Mouse (Mus musculus) layer of hippocampus, adult 18-20 months (tissue): ENCODE measurements at regions not wholly inside any gene's neighbourhood (a gene's known extent, or its start where the extent isn't known, plus 50 kb on each side); places are given as distances from the start of the nearest gene placed in this dataset.

Source experiments
- DNase-seq, 2 experiments: peaks; one replicate each; pipeline ENCODE4 v3.0.0; 2022; ENCODE audit warnings: low spot score in 2 of 2

DNA sequence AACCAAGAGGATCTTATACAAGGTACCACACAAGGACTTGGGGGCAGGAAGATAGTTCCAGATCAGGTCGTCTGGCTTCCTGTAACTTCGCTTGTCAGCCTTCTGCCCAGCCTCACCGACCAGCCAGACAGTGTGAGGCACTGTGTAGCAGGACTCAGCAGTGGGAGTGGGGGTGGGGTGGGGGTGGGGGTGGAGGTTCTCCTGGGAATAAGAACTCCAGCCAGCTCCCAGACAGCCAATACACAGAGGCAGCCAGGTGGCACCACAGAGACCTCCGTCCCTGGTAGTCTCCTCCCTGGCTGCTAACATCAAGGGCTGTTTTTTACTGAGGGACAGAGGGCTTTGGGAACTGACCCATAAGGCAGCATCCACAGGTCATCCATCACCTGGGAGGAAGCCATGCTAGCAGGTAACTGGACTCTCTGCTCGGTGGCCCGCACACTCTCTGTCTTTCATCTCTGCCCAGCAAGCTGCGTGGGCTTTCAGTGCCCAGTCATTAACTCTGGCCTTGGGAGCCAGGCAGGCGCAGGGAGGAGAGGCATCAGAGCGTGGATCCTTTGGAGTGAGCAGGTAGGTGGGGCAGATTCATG lies 60.3 kb upstream of the Wnt4 start:
- no peak for DNase-seq

DNA sequence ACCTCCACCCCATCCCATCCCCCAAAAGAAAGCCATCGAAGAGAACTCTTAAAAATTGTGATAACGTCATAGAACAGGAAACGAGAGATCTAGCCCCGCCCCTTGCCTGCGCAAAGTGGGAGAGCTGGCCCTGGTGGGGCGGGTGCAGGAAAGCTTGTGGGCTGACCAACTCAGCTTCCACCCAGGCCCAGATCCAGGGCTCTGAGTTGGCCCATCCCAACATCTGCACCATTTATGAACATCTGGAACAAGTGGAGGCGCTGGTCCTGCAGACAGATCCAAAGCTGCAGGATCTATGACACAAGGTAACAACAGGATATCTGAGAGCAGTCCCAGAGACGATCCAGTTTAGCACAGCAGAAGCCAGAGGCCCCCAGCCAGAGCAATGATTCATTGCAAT lies 62.7 kb upstream of the Wnt4 start:
- DNase-seq, result no peak

DNA sequence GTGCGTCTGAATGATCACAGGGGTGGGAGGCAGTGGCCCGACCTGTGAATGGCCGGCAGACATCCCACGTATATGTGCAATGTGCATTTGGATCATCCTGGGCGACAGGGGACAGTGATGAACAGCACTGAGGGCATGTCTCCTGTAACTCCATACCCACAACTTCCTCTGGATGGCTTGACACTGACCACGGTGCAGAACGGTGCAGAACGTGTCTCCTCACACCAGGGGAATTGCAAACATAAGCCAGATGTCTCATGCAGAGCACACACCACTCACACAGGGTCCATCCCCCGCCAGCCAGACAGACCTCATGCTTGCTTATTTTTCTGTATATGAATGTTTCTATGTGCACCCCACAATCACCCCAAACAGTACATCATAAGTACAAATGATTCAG lies 64.4 kb upstream of the Wnt4 start:
- DNase-seq, result no peak

DNA sequence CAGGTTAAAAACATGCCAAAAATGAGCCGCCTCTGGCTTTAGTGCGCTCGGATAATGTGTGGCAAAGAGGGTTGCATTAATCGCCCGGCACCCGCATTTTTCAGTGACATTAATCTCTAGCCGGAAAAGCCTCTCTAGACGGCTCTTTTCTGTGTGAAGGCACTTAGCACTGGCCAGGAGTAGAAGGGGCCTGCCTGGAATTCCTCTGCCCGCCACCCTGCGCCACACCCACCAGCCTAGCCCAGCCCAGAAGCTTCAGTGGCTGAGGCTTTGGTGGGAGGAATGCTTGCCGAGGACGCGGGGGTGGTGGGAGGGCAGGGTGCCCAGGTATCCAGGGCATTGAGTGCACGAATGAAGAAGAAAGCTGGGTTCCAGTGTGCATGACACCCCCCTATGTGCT lies 65.2 kb upstream of the Wnt4 start:
- no peak for DNase-seq

DNA sequence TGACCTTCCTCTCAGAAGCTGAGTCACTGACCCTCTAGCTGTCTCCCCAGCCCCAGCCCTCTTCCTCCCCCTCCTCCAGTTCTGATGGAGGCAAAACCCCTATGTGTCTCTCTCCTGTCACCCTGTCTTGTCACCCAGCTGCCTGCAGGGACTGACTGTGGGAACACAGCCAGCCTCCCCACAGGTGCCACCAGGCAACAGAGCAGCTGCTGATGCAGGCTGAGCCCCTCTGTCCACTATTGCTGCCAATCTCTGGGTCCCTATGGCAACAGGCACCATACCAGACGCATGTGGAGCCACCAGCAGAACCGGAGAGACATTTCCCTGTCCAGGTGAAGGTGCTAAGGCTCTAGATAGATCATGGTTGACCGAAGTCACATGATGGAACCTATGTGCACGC lies 66.0 kb upstream of the Wnt4 start:
- DNase-seq, result no peak

DNA sequence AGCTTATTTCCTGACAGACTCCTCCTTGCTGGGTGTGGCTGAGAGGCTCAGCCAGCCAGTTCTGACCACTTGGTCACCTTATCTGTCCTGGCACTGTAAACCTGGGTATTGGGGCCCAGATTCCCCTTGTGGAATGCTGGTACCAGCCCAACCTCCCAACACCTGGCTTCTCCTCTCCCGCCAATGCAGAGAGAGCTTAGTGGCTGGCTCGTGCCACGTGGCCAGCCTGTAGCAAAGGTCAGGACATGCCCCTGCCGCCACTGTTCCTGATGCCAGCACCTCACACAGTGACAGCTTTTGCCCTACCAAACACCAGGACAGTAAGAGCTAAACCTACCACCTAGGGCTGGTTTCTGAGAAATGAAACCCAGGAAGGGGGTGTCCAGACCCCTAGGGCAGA lies 66.8 kb upstream of the Wnt4 start:
- DNase-seq, result no peak

DNA sequence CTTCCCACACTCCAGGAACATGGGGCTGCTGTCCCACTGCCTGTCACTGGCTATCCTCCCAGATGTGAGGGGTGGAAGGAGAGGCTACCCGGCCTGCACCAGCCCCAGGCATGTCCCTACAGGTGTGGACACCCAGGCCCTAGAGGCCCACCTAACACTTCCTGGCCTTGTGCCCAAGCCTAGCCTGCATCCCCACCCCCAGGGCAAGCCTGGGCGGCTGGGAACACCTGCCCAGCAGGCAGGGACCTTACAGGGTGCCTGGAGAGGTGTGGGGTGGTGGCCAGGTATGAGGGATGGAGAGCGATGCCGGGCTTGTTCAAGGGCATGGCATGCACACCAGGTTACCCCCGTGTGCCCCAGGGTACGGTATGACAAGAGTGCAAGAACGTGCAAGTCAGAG lies 76.3 kb upstream of the Wnt4 start:
- DNase-seq, result no peak

DNA sequence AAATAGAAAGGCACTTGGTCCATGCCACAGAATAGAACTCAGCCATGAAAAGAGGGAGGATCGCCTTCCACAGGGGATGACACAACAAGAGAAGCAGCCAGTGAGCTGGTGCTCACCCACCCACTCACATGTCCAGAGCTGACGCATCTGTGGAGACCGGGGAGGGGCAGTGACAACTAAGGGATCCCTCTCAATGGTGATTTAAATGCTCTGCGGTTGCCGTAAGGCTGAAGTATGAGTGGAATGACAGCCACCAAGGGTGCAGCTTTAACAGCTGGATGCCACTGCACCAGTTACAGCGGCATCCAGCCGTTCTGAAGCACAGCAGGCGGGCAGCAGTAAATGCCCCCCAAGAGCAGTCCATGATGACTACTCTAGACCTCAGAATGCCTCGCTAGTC lies 76.9 kb upstream of the Wnt4 start:
- no peak for DNase-seq

DNA sequence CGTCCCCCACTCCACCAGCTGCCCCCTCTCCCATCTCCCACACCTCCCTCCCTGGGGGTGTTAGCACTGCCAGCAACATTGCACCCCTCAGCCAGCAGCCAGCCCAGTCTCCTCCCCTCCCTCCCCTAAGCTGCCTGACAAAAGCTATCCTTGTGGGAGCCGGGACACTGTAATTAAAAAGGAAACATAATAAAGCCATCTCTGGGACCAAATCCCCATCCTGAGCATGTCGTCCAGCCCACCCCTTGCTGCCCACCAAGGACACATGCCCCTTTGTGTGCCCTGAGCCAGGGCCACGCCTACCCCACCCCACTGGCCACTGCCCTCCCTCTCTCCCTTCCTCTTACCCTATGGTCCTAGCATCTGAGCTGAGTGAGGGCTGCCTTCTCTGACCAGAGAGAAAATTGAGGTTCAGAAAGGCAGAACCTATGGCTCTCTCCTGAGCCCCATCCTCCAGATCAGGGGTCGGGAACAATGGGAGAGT lies 80.8 kb upstream of the Wnt4 start:
- no peak for DNase-seq

DNA sequence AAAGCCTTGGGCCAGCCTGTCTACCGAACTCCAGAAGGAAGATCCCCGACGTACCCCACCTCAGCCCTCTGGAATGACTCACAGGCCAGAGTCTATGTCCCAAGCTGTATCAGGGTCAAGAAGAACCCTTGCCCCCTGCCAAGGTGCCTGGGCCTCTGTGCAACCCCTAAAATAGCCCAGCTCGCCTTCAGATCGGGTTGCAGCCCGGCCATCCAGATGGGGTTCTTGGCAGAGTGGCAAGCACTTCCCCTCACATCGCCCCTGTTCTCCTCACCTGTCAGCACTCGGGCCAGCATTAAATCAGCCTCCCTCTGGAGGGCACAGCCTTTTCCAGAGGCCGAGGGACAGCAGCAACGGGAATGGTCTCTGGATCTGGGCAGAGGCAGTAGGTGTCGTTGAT lies 83.2 kb upstream of the Wnt4 start:
- no peak for DNase-seq

DNA sequence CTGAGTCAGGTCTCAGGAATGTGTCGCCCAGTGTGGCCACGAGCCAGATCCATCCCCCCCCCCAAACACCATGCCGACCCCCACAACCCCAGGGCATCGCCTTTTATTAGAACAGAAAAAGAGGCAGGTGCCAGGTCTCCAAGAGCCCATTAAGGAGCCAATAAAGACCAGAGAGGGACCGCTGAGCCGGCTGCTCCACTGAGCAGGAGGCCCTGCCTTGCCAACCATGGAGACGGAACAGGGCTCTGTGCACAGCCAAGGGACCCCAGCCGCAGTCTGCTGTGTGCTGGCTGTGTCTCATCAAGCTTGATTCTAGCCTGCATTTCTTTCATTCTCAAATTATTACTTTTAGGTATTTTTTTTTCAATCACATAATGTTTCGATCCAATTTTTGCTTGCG lies 86.7 kb upstream of the Wnt4 start:
- DNase-seq, result no peak

DNA sequence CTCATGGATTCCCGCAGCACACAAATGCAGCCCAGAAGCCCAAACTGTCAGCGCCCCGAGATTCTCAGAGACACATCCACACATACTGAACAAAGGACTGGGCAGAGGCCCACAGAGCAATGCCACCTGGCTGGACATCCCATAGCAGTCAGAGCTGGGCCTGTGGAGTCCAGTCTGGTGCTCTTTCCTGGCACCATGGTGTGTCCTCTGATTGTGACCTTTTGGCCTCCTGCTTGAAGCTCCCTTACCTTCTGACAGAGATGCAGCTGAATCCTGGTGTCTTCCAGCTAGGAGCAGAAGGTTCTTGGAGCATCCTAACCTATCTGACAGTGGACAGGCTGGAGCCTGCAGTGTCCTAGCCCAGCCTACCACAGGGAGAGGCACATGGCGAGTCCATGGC lies 87.5 kb upstream of the Wnt4 start:
- DNase-seq, result no peak

DNA sequence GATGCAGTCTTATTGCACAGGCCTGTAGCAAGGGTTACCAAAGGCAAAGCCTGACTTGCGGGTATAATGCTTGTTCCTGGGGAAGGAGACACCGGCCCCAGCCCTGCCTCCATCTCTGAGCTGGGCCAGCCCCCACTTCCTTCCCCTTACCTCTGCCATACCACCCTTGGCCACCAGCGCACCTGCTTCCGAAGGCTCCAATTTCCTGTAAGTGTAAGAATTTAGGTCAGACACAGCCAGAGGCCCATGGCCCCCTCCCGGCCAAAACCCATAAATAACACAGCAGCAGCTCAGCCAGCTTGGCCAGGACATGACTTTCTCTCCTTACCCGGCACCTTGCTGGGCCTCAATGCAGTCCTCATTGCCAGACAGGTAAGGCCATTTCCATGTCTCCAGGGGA lies 88.2 kb upstream of the Wnt4 start:
- no peak for DNase-seq

DNA sequence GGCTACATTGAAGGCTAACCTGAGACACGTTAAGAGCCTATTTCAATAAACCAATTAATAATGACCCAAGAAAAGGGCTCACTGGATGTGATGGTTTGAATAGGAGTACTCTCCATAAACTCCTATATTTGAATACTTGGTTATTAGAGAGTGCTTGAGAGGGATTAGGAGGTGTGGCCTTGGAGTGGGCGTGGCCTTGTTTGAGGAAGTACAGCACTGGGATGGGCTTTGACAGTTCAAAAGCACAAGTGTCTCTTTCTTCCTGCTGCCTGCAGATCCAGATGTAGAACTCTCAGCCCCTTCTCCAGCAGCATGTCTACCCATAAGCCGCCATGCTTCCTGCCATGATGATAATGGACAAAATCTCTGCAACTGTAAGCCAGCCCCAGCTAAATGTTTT lies 89.7 kb upstream of the Wnt4 start:
- DNase-seq, result no peak

DNA sequence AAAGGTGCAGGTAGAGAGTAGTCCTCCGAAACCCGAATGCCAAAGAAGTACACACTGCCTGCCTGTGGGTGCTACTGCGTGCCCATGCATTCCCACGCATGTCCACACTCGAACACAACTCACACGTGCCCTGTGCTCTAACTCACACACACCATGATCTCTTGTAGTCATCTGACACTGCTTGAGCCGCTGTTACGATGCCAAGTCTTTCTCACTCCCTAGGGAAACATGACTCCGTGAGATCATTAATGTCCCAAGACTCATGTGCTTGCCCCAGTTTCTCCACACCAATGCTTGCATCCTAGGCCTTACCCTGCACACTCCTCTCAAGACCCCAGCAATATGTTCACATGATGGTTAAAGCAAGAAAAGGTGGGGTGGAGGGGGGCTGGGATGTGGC lies 90.2 kb upstream of the Wnt4 start:
- DNase-seq, result no peak

DNA sequence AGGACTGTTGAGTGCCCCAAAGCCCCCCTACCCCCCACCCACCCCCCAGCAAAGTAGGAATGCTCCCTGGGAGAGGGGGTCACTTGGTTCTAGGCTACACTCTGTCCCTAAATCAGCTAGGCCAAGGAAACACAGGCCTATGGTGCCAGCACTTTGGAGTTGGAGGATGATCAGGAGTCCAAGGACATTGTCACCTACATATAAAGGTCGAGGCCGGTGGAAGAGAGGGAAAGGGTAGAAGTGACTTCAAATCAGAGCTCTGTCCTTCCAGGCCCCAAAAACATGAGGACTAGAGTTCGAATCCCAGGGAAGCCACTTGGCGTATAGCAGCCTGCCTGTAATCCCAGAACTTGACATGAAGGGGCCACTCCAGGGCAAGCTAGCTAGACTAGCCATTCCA lies 92.3 kb upstream of the Wnt4 start:
- no peak for DNase-seq

DNA sequence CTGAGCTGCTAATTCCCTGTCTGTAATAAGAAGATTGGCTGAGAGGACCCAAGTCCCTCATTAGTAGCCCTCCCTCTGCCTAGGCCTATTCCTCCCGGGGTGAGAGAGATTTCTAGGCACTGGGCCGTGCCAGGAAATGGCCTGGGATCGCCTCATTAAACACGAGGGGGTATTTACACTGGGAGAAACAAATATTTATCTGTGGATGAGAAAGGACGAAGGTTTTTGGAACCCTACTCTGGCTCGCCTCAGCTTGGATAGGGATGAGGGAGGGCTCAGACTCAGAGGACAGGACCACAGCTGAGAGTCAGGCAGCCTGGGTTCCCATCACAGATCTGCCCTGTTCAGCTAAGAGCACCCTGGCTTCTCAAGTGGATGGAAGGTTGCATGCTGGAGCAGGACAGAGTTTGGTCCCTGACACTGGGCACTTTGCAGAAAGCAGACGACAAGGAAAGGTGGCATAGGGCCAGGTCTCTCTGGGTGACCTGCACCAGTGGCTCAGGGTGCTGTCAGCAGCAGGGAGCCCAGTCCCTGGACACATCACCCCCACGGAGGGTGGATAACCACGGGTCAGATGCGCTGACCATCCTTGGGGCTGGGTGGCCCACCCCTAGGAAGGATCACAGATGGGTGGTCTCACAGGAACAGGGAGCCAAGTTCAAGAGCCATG lies 94.0 kb upstream of the Wnt4 start:
- DNase-seq, result no peak

DNA sequence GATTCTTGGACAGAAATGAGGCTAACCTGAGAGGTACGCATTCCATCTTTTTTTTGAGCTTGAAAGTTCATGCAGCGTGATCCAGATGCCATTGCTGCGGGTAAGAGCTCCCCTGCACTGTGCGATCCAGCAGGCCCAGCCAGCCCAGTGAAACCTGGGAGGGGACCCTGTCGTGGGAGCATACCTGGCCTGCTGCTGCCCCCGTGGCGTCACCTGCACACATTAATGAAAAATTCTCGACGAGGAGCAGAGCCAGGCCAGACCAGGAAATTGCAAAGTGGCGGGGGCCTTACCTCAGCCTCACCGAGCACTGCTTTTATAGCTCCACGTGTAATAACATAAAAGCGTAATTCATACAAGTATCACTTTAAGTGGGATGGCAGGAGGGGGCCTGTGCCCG lies 94.7 kb upstream of the Wnt4 start:
- DNase-seq, result no peak

DNA sequence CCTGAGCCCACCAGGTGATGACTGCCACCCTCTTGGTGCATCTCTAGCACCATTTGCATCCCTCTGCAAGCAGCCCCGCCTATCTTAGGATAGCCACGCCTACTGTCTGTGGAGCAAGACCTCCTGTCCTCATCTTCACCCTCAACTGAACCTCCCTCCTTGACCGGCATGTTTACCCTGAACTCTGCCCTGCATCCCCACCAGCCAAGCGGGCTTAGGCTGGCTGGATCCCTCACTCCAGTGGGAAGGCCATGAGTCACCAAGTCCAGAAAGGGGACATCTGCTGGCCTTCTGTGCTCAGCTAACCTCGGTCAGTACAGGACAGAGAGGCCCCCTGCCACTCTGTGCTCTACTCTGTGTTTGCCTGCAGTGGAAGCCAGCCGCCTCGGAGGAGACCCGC lies 96.0 kb upstream of the Wnt4 start:
- DNase-seq, result no peak

DNA sequence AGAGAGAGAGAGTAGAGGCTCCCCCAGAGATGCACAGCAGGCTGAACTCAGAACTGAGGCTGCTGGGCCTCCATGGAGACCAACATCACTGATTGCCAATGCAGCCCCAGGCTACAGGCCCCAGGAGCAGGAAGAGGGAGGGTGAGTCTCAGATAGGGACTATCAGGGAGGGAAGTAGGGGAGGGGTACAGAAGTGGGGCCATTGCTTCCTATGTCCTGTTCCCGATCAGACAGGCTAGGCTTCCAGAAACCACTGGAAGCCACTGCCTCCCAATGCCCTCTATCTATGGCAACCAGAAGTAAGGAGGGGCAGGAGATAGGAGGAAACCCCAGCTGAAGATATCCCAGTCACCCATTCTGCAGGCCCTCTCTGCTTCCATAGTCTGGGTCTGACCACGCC lies 97.2 kb upstream of the Wnt4 start:
- DNase-seq, result no peak

DNA sequence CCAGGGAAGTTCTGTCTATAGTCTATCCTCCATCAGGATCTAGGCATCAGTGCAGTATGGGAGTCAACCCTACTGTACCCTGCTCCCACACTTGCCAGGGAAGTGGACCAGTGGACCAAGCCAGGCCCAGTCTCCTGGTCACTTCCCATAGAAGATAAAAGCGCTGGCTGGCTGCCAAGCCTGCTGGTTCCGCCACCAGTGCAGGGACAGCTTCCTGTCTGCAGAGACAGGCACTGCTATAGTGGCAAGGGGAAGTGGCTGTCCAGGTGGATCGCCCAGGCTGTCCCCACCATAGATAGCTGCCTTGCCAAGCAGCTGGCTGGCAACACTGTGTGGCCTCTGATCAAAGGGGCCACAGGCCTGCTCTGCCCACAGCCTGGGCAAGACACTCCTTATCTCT lies 98.5 kb upstream of the Wnt4 start:
- DNase-seq, result no peak

DNA sequence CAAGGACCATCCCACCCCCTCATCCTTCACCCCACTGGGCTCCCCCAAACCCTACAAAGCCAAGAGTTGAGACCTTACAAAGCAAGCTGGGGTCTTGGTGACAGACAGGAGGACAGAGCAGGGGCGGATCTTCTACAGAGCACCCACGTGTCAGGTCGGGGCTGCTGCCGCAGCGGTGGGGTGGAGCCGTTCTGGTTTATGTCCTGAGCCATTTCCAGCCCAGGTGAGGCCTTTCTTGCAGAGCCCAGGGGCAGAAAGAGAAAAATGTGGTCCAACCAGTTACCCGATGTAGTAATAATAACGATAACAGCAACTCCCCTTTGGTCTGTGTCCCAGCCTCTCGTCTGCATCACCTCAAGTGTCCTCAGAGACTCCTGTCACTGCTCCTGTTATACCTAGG lies 112.4 kb upstream of the Wnt4 start:
- no peak for DNase-seq

DNA sequence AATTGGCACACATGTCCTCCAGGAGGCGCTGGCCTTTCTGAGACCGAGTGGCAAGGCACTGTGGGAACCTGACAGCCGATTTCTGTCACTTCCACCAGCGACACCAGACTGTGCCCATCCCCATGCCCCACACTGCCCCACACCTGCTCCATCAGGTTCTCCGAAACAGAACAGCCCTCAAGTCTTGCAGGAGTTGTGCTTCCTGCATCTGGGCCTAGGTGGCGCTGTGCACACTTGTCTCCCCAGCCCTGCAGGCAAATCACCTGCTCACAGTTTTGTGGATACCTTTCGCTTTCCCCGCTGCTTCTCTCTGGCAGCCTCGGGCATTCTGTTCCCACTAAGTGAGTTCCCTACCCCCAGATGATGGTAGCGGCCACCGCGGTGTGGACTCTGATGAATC lies 112.9 kb upstream of the Wnt4 start:
- peak; percentile 64 to 84 for DNase-seq

DNA sequence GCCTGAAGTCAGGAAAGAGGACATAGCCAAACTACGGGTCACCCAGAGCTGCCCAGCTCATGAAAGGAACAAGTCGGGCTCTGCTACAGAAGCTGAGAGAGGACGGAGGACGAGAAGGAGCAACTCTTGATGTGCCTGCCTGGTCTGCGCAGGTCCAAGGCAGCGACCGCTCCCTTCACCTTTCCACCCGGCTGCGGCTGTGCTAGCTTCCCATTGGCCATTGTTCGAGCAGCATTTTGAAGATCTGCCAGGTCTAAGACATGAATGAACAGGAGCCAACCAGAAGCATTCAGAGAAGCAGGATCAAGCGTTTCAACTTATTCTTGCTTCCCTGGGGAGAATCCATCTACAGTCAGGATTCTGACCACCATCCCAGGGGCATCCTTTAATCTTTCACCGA lies 113.3 kb upstream of the Wnt4 start:
- no peak for DNase-seq
